Mouse (Mus musculus) G1E (cell line): Measurements from ENCODE around the gene Hipk2.

Source experiments
- CTCF ChIP-seq: IDR thresholded peaks from 2 replicates; pipeline ENCODE4 v1.5.1; 2012; ENCODE audit warnings: low read depth, low read length, inconsistent platforms, mixed read lengths
- GATA1 ChIP-seq: IDR thresholded peaks from 2 replicates; pipeline ENCODE4 v1.6.1; 2012; ENCODE audit warnings: borderline replicate concordance, low read length, inconsistent platforms, mixed read lengths
- GATA2 ChIP-seq: IDR thresholded peaks from 2 replicates; pipeline ENCODE4 v1.6.1; 2012; ENCODE audit warnings: low read depth, low read length, inconsistent platforms, borderline replicate concordance
- POLR2AphosphoS5 ChIP-seq: IDR thresholded peaks from 2 replicates; pipeline ENCODE4 v1.6.1; 2012; ENCODE audit warnings: low read depth, low read length, inconsistent platforms; ENCODE audit not compliant: insufficient replicate concordance
- TAL1 ChIP-seq: conservative IDR thresholded peaks from 2 replicates; pipeline ENCODE4 v1.6.1; 2012; ENCODE audit warnings: low read depth, low read length, inconsistent platforms, mixed read lengths

- no peak for TF ChIP-seq CTCF
- TF ChIP-seq TAL1: no peak
- TF ChIP-seq GATA1: no peak
- TF ChIP-seq GATA2: no peak
- no peak for TF ChIP-seq POLR2AphosphoS5
Measured at GRCm38 (mm10) chr6:38772836-38773518, 103.0 kb downstream of the Hipk2 start.
